Mouse (Mus musculus): ENCODE measurements around the gene Abcc2.
A peak's percentile ranks its signal among the peaks of the same experiment; 100 is the strongest.

Abcc2 gene

DNA sequence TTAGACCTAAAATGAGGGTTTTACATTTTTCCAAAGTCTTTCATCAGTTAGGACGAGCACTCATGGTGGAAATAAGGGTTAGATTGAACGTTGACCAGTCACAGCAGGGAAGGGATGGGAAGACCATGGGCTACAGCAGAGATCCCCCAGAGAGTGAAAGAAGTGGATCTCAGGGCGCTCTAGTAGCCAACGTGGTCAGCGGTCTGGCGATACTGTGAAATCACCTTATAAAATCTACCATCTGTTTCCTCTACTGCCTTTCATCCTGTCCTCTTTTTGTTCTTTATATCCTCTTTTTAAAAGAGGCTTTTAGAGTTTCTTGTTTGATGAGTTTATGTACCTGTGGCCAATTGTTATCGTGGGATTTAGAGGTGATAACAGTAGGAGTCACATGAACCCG is 2.8 kb downstream of the Abcc2 start:
- DNase-seq: no peak

DNA sequence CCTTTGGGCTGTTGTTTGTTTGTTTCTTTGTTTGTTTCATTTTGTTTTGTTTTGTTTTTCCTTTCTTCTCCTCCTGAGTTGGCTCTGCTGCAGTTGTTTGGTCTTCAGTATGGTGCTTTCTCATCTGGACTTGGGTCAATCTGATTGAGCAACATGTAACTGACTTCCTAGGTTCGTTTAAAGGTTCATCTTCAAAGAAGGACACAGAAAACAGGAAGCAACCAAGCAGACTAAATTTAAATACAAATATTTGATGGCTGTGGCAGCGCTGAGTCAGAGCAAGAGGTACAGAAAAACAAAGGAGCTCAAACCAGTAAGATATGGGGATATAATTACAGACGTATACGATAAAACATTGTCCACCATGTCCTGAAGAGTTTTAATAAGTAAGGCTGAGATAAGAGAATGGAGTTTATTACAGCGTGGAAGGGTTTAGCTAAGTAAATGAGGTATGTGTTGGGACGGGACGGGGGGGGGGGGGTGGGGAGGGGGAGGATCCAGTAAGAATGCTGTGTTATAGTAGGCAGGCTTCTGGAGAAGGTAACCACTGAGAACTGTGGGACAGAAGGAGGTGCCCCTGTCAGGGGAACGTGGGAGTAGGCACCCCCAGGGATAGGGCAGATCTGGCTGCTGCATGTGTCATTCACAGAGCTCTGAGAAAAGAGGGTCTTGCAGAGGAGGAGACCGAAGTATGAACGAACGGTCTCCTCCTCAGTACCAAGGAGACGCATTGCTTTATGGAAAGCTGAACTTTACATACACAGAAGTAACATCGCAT is 4.4 kb downstream of the Abcc2 start:
- DNase-seq: no peak

DNA sequence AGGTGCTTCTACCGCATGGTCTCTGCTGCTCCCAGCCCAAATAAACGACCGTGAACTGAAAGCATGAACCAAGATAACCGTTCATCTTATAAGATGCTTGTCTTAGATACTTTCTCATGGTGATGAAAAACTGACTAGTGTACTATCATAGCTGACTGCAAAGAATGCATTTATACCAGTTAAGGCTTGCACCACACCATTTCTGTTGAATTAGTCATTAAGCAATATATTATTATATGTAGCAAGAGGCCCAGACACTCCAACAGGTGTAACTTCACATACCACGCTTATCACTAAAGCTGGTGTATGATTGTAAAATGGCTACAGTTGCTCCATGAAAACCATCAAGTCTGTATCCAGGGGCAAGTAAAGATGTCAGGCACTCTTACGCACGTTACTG is 7.8 kb downstream of the Abcc2 start:
- DNase-seq: no peak

DNA sequence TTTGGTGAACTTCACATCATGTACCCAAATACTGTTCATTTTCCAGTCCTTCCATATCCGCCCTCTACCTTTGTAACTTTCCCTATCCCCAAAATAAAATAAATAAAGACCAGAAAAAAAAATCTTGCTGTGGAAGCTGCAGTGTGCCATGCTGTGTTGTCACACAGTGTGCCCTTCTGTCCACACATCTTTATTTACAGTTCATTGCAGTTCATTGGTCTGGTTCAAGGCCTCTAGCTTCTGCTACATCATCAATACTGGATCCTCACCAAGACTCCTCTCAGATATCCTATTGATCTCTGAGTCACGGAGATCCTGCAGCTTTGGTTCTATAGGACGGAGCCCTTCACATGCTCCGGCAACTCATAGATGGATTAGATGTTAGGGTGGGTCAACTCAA is 10.5 kb downstream of the Abcc2 start:
- no peak for DNase-seq

DNA sequence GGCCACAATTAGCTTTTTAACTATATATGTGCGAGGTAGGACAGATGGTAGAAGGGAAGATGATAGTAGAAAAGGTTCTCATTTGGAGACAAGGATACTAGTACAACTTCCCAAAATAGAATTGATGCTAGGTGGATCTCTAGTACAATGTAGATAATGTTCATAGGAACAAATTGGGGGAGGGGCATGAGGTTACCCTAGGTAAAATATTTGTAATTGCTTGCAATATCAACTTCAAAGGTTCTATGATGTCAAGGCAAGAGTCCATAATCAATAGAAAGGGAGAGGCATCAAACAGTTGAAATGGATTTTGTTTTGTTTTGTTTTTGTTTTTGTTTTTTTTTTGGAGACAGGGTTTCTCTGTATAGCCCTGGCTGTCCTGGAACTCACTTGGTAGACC is 12.0 kb downstream of the Abcc2 start:
- DNase-seq: no peak

DNA sequence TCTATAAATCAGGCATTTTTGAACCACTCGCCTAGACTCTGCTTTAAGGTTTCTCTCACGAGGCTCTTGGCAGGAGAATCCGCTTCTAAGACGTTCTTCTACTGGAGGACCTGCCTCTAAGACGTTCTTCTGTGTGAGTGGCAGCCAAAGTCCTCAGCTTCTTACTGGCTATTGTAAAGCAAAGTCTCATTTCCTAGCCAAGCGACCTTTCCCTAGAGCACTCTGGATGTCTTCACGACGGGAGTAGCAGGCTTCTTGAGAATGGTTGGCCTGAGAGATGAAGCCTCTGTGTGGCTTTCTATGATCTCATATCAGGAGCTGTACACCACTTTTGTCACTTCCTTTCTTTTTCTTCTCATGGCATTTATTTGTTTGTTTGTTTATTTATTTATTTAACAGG is 13.5 kb downstream of the Abcc2 start:
- no peak for DNase-seq

DNA sequence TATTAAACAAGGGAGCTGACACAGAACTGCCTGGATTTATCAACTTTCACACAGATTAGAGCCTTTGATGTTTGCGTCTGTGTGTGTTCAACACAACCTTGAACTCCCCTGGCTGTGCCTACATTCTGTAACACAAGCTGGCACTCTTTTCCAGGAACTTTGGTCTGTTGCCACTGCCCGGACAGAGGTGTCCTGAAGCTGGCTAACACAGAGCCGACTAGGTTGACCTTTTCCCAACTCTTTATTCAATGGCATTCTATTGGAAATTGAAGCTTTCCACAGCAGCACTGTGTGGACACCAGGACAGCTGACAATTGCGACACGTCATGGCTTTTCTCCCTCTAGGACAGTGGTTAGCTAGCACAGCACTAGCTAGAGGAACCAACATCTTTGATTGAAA is 15.2 kb downstream of the Abcc2 start:
- DNase-seq: no peak

DNA sequence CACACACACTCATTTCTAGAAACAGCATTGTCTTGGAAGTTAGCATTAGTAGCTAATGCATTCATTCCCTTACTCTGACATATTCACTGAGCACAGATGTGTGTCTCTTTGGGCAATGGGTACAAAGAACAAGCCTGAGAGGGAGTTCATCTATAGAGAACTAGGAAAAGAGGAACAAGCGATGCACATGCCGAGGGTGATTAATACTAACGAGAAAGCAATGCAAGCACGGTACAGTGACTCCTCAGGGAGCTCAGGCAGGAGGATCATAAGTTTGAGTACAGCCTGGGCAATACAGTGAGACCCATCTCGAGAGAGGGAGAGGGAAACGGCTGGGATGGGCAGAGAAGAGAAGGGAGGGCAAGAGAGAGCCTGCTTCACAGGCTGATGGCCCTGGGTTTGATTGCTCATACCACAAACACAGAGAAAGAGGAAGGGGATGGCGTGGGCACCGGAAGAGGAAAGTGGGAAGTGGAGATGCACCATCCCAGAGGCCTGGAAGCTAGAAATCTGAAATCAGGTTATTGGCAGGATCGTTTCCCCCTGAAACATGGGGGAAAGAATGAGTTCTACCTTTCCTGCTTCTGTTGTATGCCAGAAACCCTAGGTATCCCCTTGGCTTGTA is 19.5 kb downstream of the Abcc2 start:
- DNase-seq: no peak

DNA sequence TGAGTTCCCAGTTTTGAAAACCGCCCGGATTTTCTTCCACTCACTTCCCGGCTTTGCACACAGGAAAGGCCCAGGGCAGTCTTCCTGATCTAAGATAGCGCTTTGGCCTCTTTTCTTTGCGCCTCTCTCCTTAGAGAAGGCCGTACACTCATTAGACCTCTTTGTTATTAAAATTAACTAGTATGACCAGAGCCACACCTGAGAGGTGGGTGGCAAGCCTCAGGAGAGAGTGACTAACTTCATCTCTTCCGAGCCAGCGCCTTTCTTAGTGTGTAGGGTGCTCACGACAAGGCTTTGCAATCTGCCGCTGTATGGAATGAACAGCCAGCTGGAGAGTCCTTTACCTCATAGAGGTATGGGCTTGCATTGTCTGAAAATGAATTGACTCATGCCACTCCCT is 21.9 kb downstream of the Abcc2 start:
- DNase-seq: no peak

DNA sequence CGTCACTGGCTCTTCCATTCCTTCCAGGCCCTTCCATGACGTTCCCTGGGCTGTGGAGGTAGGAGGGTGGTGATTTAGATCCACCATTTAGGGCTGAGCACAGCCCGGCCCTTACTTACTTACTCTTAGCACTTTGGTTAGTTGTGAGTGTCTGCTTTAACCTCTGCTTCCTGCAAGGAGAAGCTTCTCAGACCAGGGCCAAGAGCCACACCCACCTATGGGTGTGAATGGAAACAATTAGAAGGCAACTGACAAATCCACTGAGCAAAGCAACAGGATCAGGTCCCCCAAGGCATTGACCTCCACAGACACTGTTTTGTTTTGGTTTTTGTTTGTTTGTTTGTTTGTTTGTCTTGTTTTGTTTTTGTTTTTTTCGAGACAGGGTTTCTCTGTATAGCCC is 27.3 kb downstream of the Abcc2 start:
- no peak for DNase-seq

DNA sequence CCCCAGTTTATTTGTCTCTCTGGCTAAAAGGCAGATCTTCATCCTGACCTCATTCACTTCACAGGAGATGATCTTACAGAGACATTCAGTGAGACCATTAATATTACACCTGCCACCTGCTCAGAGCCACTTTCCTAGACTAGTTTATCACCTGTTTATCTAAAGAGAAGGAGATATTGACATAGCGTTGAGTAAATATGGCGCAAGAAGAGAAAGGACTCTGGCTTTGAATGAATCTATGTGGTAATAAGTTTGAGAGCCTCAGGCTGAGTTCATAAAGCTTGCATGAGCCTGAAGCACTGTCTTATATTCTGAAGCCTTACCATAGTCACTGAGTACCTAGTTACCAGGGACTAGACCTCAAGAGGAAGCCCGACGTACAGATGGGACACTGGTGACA is 29.4 kb downstream of the Abcc2 start:
- no peak for DNase-seq

DNA sequence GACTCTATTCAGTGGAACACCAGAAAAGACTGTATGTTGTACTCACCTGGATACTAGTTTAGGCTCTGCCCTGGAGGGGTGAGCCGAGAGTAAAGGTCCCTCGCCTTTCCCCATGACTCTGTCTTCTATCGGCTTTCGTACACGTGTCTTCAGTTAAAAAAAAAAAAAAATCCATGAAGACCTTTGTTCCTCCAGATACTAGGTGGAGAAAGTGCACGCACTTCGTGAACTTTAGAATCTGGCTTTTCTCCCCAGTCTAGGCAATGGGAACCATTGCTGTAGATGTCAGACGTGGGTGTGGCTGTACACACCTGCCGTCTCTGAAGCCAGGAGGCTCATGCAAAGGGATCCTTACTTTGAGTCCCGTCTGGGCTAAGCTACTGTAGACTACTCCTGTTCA is 31.3 kb downstream of the Abcc2 start:
- no peak for DNase-seq

DNA sequence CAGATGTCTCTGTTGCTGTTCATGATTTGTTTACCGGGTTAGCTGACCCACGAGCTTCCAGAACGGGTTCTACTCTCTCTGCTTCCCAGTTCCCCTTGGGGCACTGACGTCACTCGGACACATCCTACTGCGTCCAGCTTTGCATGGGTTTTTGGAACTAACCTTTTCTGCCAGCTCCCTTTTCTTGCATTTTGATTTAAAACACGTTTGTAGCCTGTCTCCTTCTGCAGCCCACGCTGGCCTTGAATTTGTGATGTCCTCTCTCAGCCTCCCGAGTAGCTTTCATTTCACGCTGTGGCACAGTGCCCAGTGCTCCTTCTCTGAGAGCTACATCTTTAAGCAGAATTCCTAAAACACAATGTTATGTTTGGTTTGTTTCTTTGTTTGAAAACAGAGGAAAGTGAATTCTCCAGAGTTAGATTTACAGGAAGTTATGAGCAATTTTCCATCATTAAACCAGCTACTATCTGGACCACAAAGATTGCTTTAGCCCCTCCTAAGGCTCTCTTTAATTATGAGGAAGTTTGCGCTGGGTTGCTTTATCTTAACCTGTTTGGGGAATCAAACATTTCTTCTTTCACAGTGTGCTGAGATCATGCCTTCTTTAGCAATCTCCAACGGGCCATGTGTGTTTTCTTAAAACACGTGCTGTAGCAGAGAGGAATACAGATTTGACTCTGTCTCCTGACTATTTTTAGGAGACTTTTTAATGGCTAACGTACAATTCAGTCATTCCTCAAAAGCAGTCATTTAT is 33.8 kb downstream of the Abcc2 start:
- DNase-seq: no peak

DNA sequence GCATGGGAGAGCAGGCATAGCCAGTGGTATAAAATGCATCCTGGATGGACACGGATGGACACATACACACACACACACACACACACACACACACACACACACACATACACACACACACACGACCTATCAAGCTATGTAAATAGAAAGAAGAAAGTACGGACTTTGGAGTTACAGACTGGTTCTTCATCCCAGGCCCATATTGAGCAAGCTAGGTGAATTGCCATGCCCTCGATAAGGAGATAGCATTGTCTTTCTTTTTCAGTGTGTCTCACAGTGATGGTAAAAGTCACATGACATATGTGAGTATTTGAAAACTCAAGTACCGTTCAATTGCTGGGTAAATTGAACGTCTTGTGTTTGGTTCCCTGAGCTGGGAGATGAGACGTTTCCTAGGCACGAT is 44.9 kb downstream of the Abcc2 start:
- no peak for DNase-seq

DNA sequence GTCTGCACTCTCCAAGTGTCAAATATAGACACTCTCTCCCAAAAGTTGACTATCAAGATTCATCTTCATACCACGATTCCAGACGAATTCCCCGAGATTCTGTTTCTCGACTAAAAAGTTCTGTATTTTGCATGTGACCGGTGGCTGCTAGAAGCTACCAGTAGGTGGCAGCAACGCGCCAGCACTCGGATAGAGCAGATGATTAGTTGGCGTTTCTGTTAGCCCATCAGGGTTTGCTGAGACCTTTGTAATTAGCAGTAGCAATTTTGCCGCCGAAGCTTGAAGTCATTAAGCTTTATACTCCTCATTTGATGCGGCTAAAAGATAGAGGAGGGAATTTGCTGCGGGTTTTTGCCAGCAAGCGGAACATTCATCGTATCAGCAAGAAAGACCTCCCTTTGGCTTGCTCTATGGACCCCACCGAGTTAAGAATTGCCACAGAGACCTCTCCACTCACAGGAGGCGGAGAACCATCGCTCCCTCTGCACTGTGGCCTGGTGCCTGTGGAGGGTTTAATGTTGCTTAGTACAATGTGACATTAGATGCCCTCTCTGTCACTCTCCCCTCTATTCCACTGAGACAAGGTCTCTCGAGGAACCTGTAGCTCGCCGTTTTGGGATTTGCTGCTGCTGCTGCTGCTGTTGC is 50.6 kb downstream of the Abcc2 start:
- peak; percentile 85 for DNase-seq

DNA sequence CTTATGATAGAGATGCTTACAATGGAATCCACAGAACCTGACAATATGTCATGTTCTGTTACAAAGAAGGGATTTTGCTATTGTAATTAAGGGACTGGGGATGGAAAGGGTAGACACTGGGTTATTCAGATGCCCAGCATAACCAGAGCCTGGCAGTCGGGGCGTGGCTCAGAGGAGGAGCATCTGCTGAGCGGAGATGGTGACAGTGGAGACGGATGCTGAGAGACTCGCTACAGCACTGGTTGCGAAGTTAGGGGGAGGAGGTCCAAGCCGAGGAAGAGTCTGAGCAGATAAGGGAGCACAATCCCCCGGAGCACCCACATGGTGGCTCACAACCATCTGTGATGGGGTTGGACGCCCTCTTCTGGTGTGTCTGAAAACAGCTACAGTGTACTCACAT is 61.2 kb downstream of the Abcc2 start:
- no peak for DNase-seq

DNA sequence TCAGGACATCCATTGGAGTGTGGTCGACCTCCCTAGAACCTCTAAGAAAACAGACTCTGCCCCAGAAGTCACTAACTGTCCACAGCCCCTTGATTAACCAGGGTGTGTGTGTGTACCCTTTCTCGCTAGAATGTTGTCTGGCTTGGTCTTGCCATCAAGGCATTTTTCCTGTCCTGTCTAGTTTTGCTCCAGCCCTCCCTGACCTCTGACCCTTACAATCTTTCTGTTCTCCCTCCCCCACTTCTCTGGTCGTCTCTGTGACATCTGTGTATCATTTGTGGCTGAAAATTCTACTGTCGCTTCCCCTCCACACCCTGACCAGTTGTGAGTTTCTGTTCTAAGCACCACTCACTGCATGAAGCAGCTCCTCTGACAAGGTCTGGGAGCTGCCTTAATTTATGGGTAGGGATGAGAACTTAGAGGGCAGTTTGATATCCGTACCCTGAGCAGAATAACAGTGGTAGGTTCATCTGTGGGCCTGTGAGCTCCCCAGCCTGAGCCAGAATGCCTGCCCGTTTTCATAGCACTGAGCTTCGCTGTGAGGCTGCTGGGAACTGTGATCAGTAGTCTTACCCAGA is 63.4 kb downstream of the Abcc2 start:
- DNase-seq: no peak

DNA sequence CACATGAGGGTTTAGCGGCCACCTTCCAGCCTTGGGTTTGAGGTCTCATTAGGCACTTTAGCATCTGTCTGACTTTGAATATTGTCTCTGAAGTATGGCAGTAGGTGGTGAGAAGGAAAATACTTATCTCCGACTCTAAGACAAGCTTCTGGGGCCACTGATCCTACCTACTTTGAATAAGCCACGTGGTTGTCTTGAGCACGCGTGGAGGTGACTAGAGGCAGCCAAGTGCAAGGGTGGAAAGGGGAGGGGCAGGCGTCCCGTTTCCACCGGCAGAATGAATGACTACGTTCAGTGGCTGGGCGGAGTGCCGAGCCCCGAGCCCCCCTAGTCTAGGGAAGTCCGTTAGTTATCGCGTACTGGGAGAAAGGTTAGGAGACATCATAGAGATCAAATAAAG is 65.1 kb downstream of the Abcc2 start:
- DNase-seq: no peak

DNA sequence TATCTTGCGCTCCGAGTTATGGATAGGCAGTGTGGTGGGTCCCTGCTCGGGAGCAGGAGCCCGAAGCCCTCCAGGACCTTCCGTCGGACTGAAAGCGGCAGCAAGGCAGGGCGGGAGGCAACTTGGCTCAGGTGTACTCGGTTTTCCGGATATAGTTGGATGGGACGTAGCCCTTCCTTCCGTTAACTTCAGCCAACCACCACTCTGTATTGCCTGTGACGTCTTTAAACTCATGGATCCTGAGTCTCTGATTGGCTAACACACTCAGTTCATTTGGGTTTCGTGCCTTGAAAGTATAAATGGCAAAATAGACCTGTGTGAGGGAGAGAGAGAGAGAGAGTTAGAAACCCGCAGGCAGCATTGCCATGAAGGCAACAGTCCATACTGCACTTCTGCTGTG is 66.0 kb downstream of the Abcc2 start:
- no peak for DNase-seq

DNA sequence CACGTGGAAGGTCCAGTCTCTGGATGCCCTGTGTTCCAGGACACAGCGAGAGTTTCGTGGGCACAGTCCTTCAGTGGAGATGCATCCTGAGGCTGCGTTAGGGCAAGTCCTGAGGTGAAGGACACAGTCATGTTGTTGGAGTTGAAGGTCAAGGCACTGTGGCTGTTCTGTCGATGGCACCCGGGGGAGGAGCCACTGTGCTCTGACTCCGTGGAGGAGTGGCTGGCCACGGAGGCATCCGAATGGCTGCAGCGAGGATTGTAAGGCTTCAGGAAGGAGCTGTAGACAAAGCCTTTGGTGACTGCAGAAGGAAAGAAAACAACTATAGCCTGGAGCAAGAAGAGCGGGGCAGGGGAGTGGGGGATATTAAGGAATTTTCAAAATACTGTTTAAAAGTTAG is 68.0 kb downstream of the Abcc2 start:
- no peak for DNase-seq

DNA sequence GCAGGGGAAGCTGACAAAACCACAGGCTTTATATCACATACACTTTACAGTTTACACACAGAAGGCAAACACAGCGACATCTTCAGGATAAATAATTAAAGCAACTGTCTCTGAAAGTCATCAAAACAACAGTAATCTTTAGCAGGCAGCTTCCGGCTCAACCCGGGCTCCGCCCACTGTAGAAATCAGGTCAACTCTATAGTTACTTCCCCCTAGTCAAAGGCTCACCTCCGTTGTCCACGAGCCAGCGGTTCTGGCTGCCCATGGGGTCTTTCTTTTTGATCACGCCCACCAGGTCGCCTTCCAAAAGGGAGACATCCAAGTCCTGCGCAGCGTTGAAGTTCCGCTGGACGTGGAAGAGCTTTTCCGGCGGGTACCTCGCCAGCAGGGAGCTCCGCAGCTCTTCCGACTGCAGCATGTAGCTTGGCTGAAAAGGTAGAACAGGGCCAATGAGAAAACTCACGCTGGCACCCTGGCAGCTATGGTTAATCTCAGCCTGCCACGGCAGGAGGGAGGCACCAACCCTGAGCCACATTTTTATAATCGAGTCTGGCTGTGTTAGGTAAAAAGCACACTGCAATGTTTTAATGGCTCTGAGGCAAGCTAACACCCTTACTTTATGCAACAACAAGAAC is 70.1 kb downstream of the Abcc2 start:
- peak; percentile 67 for DNase-seq

DNA sequence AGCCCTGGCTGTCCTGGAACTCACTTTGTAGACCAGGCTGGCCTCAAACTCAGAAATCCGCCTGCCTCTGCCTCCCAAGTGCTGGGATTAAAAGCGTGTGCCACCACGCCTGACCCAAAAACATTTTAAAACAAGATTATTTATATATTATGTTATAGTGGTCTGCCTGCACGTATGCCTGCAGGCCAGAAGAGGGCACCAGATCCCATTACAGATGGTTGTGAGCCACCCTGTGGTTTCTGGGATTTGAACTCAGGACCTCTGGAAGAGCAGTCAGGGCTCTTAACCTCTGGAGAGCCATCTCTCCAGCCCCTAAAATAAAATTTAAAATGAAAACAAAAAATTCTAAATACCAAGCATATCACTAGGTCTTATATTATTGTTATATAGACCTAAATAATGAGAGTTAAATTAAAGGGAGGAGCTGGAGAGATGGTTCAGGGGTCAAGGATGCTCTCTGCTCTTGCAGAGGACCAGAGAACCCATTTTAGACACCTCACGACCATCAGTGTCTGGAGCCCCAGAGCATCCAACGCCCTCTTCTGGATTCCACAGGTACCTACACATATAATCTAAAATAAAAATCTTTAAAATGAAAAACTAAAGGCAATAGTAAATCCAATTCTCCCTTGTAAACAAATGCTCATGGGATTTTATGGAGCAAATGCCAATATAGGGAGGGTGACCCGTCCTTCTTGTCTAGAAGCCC is 71.0 kb downstream of the Abcc2 start:
- DNase-seq: peak; percentile 25

All from thymus, postnatal 4 days (tissue).